Mouse (Mus musculus) lung, postnatal 25 days (tissue): ENCODE measurements around the gene Tdp1.

Source experiments
- DNase-seq: peaks from one replicate; pipeline ENCODE4 v3.0.0; 2022; ENCODE audit warnings: low spot score

Gene Tdp1

DNA sequence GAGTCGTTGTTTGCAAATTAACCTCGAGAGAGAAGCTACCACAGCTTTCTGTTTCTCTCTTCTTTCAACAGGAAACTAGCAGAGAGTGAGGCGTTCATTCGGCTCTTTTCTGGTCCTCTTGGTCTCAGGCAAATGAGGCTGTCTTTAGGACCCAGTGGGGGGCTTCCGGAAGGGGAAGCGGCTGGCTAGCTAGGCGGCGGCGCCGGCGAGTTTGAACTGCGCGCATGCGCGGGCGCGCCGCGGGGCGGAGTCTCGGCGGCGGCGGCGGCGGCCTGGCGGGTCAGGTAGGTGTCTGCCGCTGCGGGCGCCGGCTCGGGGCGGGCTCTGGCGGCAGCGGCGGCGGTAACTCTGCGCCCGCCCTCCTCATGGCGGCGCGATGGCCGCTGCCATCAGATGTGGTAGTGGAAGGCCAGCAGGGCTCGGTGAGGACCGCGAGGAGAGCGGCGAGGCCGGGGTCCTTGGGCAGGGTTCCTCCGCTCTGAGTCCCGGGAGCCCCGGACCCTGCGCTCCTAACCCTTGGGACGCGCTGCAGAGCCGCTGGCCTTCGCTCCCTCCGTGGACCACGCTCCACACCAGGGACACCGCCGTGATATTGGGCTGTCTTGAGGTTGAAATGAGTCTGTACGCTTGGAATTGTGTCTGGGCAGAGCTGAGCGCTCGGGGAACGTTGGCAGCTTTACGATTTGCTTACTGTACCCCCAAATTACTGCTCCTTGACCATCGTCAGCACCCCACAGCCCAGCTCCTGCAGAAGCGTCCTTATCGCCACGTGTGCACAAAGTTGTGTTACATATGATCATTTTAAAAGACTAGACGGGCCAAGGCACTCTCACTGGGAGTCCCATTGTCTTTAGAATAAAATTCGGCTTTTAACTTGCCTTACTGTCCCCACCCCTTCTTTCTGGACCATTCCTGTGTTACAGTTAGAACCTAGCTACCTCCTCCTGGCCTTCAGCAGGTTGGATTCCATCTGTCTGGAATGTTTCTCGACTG lies at the start of gene Tdp1, which contains the start of gene Efcab11:
Tdp1 (plus strand) TSS at position 249 of the 993 bp plus-strand sequence.
Efcab11 (minus strand) TSS at position 171 of the 993 bp plus-strand sequence.
- DNase-seq, result peak; percentile 93

- no peak for DNase-seq
Measured at GRCm38 (mm10) chr12:99836404-99837131, 47.7 kb upstream of the Tdp1 start.

- DNase-seq, result no peak
Measured at GRCm38 (mm10) chr12:99837528-99837927, 46.8 kb upstream of the Tdp1 start.

- DNase-seq, result no peak
Measured at GRCm38 (mm10) chr12:99838109-99838508, 46.2 kb upstream of the Tdp1 start.

- DNase-seq, result no peak
Measured at GRCm38 (mm10) chr12:99838703-99839102, 45.6 kb upstream of the Tdp1 start.

DNA sequence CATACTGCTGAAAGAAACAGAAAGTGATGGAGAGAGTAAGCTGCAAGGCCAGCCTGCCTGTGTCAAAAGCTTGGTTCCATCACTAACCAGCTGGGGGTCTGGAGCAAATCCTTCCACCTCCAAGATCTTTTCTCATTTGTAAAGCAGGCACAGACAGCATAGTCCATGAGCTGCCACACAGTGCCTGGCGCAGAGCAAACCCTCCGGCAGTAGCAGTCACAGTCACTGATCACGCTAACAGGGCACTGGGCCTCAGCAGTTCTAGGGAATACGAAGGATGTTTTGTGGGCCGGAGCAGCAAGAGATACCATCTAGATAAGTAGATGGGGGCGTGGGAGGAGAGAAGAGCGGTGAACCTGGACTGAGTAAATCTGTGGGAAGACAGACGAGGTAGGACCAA lies 39.4 kb upstream of the Tdp1 start:
- no peak for DNase-seq

GRCm38 (mm10) chr12:99849996-99850395 lies 34.3 kb upstream of the Tdp1 start:
- DNase-seq, result no peak

DNA sequence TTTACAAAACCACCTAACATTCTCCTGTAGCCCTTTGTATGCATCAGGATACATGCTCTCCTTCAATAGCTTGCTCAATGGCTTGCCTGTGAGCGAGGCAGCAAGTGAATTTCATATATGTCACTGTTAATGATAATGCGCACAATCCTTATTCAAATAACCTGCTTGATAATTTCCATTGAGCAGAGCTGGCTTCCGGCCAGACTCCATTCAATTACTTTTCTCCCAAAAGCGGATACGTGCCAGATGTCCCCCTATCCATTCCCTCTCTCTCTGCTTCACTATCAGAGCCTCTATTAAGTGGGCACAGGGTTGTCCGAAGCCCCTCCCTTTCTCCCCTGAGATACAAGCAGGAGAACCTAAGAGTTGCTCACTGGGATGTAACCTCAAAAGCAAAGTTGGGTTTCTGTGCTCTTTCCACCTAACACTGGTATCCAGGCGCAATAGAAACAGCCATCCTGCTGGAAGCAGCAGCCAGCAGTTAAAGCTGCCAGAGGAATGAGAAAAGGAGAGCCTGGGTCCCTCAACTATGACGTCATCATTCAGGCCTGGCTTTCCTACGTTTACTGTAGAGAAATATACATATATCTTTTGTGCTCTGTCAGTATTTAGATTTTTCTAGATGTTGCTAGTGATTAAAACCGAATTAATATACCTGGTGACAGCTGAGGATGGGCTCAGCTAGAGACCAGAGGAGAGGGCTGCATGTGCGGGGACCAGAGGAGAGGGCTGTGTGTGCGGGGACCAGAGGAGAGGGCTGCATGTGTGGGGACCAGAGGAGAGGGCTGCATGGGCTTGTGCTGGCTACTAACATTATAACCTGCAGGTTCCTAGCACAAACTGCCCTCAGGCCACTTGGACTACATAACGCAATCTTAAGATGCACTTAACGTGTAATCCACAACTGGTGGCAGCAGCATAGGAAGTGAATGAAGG lies 30.7 kb upstream of the Tdp1 start:
- DNase-seq, result no peak

- DNase-seq, result no peak
Measured at GRCm38 (mm10) chr12:99856011-99856410, 28.3 kb upstream of the Tdp1 start.

- DNase-seq, result no peak
Measured at GRCm38 (mm10) chr12:99858664-99859063, 25.7 kb upstream of the Tdp1 start.

DNA sequence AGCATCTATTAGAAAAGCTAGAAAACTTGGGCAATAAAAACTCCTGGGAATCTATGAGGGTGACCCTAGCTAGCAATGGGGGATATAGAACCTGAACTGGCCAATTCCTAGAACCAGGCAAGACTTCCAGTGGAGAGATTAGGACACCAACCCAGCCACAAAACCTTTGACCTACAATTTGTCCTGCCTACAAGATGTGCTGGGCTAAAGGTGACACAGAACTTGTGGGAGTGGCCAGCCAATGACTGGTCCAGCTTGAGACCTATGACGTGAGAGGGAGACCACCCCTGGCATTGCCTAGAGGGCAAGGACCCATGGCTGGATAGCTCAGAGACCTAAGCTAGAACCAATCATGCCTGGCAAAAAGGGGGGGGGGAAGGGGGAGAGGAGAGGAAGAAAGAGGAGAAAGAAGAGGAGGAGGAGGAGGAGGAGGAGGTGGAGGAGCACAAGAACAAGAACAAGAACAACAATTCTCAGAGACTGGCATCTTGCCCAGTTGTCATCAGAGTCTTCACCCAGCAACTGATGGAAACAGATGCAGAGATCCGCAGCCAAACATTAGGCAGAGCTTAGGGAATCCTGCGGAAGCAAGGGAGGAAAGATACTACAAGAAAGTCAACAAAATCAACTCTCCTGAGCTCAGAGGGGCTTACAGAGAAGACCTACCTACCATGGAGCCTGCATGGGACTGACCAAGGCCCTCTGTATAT lies 24.8 kb upstream of the Tdp1 start:
- DNase-seq, result no peak

- DNase-seq, result no peak
Measured at GRCm38 (mm10) chr12:99860981-99861380, 23.3 kb upstream of the Tdp1 start.

DNA sequence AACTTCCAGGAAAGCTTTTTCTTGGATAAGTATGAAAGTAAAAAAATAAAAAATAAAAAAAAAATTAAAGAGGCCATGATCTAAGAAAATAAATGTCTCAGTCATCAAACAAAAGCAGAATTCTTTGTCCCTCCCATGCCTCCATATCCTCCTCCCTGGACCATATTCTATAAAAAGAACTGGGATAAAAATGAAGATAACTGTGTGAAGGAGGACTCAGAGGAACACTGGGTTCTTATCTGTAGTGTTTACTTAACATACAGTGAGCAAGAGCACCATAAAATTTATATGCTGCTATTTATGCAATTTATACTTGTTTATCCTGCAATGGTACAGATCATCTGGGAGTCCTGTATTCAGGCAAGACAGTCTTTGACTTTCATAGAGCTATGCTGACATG lies 19.7 kb upstream of the Tdp1 start:
- no peak for DNase-seq

DNA sequence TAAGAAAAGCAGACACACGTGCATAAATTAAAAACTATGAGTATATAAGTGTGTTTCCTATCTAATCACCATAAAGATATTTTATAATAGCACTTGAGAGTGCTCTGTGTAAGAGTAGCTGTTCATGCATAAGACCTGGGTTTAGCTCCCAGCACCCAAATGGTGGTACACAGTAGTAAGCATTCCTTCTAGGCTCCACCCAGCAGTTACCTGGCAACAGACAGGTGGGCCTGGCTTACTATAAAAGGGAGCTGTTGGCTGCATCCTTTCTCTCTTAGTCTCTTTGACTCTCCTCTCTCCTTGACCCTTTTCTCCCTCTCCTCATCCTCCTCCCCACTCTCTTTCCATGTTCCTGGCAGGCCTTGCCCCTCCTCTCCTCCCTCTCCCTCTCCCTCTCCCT lies 15.5 kb upstream of the Tdp1 start:
- DNase-seq, result no peak

DNA sequence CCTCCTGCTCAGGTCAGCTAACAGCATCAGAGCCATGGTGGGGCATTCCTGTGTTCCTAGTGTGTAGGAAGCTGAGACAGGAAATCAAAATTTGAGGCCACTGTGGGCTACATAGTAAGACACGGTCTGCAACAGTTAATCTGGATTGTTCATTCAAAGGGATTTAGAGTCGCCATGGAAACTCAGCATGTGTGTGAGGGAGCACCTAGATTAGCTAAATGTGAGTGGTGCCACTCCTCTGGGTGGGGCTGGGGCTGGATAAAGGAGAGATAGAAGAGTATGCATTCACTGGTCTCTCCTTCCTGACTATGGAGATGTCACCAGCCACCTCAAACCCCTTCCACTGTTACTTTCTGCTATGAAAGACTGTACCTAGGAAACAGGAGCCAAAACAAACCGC lies 10.9 kb upstream of the Tdp1 start:
- DNase-seq, result no peak

GRCm38 (mm10) chr12:99874609-99875008 lies 9.7 kb upstream of the Tdp1 start:
- DNase-seq, result no peak

DNA sequence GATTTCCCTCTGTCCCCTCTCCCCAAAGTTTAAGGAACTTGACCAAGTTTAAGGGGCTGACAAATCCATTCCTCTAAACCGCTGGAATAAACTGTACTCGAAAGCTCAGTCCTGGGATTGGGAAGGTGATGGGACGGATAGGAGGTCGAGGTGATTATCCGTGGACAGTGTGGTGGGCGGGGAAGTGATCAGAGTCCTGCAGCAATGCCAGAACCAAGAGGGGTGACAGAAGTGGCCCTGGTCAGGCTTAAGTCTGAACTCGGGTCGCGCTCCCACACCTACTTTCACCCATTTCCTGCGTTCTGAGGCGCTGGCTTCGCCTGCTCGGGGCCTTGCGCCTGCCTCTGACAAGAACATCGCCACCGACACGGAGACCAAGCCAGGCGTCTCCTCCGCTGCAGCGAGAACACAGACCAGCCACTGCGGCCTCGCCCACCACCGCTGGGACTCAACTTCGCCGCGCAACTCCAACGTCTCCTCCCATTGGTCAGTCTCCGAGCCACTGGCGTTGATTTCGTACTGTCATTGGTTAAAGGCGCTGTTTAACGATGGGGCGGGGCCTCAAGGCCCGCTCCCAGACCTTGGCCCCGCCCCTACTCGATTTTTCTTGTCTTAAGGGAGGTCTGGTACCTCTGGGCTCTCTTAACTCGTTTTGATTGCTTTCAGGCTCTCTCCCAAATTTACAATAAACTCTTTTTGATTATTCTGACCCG lies 1.2 kb upstream of the Tdp1 start:
- DNase-seq, result peak; percentile 92

DNA sequence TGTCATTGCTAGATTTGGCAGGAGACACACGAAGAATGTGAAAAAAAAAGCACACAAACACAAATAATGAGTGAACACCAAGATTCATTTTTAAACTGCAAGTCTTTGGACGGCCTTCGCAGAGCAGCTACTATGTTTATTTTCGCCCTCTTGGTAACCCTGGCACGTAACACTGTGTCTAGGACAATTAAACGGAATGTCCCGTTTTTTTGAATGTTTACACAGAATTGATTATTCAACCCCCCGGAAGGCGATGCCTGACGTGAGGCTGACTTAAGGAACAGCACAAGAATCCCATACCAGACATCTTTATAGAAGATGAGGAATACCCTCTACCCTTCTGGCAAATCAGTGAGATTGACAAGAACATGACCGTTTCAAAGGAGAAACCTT lies 608 bp upstream of the Tdp1 start:
- DNase-seq, result peak; percentile 32

- DNase-seq, result no peak
Measured at GRCm38 (mm10) chr12:99885282-99885901, 1.1 kb downstream of the Tdp1 start.

DNA sequence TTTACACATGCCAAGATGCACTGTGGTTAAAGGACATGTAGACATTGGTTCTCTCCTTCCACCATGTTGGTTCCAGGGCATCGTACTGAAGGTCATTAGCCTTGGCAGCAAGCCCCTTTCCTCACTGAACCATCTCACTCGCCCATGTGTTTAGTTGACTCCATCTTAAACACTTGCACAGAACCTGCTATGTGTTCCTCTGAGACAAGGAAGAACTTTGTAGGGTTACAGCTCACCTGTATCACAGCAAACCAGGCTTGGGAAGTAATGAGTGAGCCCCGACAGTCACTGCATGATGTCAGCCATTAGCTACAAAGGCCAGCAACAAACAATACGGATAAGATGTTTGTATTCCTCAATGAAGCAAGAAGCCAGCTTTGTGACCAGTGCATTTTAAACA lies 13.5 kb downstream of the Tdp1 start:
- DNase-seq, result no peak
